Mouse (Mus musculus) stomach, postnatal 0 days (tissue): ENCODE results near the gene Islr2. TPM values are rescaled to one million over a fixed set of nuclear protein-coding genes. Genes with fewer than 3 reads are reported as not detected.

Source experiments
- ATAC-seq: fragments of 200-750 bp; cut with Nextera tagmentation; 2 replicates; pipeline ENCODE4 v1.8.0; 2017; ENCODE audit not compliant: low FRiP score, low TSS enrichment
- DNase-seq: peaks from one replicate; pipeline ENCODE4 v3.0.0-alpha.2; 2016; ENCODE audit warnings: low spot score
- H3K27ac ChIP-seq: fragments of 300-500 bp; sonication (generic); replicated peaks from 2 replicates; pipeline ENCODE4 v1.5.1; 2014; ENCODE audit warnings: mild to moderate bottlenecking, control low read depth
- H3K27me3 ChIP-seq: fragments of 300-500 bp; sonication (generic); 2 replicates; pipeline ENCODE4 v1.6.1; 2014; ENCODE audit warnings: low read length; ENCODE audit not compliant: control insufficient read depth, insufficient read depth
- H3K36me3 ChIP-seq: fragments of 300-500 bp; sonication (generic); 2 replicates; pipeline ENCODE4 v1.6.1; 2014; ENCODE audit warnings: low read length, mixed read lengths; ENCODE audit not compliant: control insufficient read depth, insufficient read depth
- H3K4me1 ChIP-seq: fragments of 300-500 bp; sonication (generic); replicated peaks from 2 replicates; pipeline ENCODE4 v1.6.1; 2014; ENCODE audit warnings: antibody characterized with exemption; ENCODE audit not compliant: control insufficient read depth, insufficient read depth
- H3K4me2 ChIP-seq: fragments of 300-500 bp; sonication (generic); replicated peaks from 2 replicates; pipeline ENCODE4 v1.6.1; 2014; ENCODE audit warnings: low read depth, mild to moderate bottlenecking, control low read depth, moderate library complexity
- H3K4me3 ChIP-seq: fragments of 300-500 bp; sonication (generic); 2 replicates; pipeline ENCODE4 v1.5.1; 2014; ENCODE audit warnings: low read depth, low read length, control low read depth
- H3K9ac ChIP-seq: fragments of 300-500 bp; sonication (generic); 2 replicates; pipeline ENCODE4 v1.6.1; 2014; ENCODE audit warnings: mild to moderate bottlenecking, low read length, control low read depth, mixed read lengths
- H3K9me3 ChIP-seq: fragments of 300-500 bp; sonication (generic); 2 replicates; pipeline ENCODE4 v1.6.1; 2016; ENCODE audit warnings: low read length; ENCODE audit not compliant: control insufficient read depth
- CTCF ChIP-seq: IDR thresholded peaks from 2 replicates; pipeline ENCODE4 v1.5.1; 2016; ENCODE audit warnings: antibody characterized with exemption, low read depth, mild to moderate bottlenecking, moderate library complexity
- EP300 ChIP-seq: optimal IDR thresholded peaks from 2 replicates; pipeline ENCODE3; 2016; ENCODE audit warnings: antibody characterized with exemption
- WGBS: fragments of 180-500 bp; shearing (Covaris S2); extraction: QIAGEN DNeasy Blood & Tissue Kit; methylation state at CpG from one replicate; pipeline ENCODE4 v1.1.7; 2014; 5-methylcytosine and 5-hydroxymethylcytosine counted together
- polyA plus RNA-seq: library from polyadenylated mRNA; unstranded; fragments of >200 nt; fragmentation: Nextera tagmentation; extraction: Ambion mirVana; gene quantifications from 2 replicates; pipeline ENCODE4 v1.2.1, GENCODE M21; 2015

Gene Islr2
- polyA plus RNA-seq, 1 experiment from 2014 or later: 0.45 TPM

DNA sequence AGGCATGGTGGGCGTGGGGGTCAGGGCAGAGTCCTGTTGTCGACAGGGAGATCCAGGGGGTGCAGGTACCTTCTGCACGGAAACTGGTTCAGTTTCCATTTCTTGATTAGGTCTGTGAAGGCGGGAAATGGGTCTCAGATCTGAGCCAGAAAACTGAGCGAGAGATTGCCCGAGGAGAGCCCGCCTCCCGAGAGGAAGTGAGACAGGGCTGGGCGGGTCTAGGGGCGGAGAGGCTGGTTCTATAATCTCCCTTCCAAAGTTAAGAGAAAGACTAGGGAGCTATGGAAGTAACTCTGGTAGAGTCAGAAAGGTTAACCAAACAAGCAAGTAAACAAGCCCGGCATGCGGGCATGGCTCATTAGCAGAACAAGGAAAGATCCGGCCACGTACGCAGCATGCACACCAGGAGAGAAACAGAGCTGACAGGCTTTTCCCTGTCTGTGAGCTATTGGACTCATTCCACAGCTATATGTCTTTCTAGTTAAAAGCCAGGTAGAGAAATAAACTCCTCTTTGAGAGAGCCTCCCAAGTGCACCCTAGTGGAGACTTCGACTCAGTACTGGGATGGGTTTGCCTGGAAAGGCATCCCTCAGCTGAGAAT, 45.6 kb upstream of the Islr2 start, which contains the start of gene Pml:
Gene Pml (minus strand): TSS at position 195 of the 601 bp plus-strand sequence.
- ATAC-seq (peak; percentile 69), DNase-seq (peak; percentile 85)
- peak within 1 kb of the TSS; percentile 94 for H3K27ac ChIP-seq
- no peaks in the 10 kb centered on the region for H3K27me3 ChIP-seq
- peak within 1 kb of the TSS; percentile 56 for H3K4me3 ChIP-seq
- H3K9me3 ChIP-seq: no peaks in the 10 kb centered on the region
- peak within 1 kb of the TSS; percentile 71 for H3K9ac ChIP-seq
- peaks cover 7% of the 10 kb centered on the region for H3K4me1 ChIP-seq
- TF ChIP-seq EP300: no peak
- TF ChIP-seq CTCF: peak; percentile 66
- under 1% methylated on average over 16 of the region's 16 CpGs for WGBS
- H3K4me2 ChIP-seq: peak within 1 kb of the TSS; percentile 80
- 0 out of 2 replicates have a peak, but pooled peaks cover 2% of the 10 kb centered on the region for H3K36me3 ChIP-seq

DNA sequence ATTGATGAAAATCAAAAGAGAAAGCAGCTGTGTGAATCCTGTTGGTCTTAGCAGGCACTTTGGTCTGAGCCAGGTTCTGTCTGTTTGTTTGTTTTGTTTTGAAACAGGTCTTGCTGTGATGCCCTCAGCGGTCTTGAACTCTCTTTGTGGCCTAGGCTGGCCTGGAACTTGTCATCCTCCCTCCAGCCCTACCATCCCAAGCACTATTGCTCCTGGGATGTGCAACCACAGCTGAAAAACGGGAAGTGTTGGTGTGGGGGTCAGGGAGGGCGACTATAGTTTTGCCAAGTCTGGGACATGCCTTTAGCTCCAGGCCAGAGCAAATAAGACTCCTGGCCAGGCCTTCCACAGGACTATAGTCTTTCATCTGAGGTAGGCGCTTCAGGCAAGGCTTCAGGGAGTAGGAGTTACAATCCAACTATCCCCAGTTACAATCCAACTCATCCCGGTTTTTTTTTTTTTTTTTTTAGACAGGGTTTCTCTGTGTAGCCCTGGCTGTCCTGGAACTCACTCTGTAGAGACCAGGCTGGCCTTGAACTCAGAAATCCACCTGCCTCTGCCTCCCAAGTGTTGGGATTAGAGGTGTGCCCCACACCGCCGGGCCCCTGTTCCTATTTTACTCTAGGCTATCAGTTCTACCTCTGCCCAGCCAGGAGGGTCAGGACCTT, 44.8 kb upstream of the Islr2 start:
- ATAC-seq (no peak), DNase-seq (no peak)
- Histone ChIP-seq H3K4me2 (peak overlapping the region; percentile 80), H3K27ac (peak overlapping the region; percentile 94), H3K27me3 (no peaks in the 10 kb centered on the region), H3K36me3 (0 out of 2 replicates have a peak, but pooled peaks cover 2% of the 10 kb centered on the region), H3K4me3 (peak overlapping the region; percentile 56), H3K9me3 (no peaks in the 10 kb centered on the region), H3K4me1 (peaks cover 7% of the 10 kb centered on the region), H3K9ac (peak overlapping the region; percentile 71)
- WGBS: 22% methylated on average over 7 of the region's 7 CpGs
- TF ChIP-seq EP300: no peak
- TF ChIP-seq CTCF: no peak

GRCm38 (mm10) chr9:58247064-58247759, 43.1 kb upstream of the Islr2 start:
- Histone ChIP-seq H3K4me1 (peaks cover 7% of the 10 kb centered on the region), H3K4me2 (peak overlapping the region; percentile 54), H3K27ac (peak overlapping the region; percentile 78), H3K4me3 (peak overlapping the region; percentile 27), H3K36me3 (0 out of 2 replicates have a peak, but pooled peaks cover 2% of the 10 kb centered on the region), H3K9me3 (no peaks in the 10 kb centered on the region), H3K27me3 (no peaks in the 10 kb centered on the region), H3K9ac (peak overlapping the region; percentile 57)
- ATAC-seq (peak; percentile 77; the same call in 1 of the 2 replicates), DNase-seq (peak; percentile 87)
- WGBS: 11% methylated on average over 25 of the region's 25 CpGs
- peak; percentile 92 for TF ChIP-seq CTCF
- no peak for TF ChIP-seq EP300

DNA sequence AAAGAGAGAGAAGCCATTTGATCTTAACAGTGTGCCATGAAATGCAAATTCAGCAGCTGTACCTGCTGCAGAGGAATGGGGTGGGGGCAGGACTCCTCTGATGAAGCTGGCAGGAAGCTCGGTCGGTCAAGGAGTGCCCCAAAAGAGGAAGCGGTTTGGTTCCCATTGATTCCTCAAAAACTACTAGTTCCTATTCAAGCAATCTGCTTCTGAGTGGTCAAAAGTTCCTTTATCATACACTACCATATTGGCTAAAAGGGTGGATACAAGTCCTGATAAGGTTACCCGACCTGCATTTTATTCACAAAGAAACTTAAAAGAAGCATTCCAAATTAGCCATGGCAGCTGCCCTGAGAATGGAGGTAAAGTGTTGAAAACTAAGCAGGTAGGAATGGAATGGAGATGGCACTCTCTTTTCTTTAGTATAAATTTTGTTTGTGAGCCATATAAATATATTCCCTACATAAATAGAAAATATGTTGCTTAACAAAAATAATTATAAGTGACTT, 42.0 kb upstream of the Islr2 start:
- Histone ChIP-seq H3K27me3 (no peaks in the 10 kb centered on the region), H3K9ac (0 out of 2 replicates have a peak overlapping the region, but pooled peaks have one; percentile 23), H3K4me1 (peaks cover 7% of the 10 kb centered on the region), H3K4me3 (no peak overlapping the region), H3K4me2 (no peak overlapping the region), H3K9me3 (no peaks in the 10 kb centered on the region), H3K27ac (no peak overlapping the region), H3K36me3 (0 out of 2 replicates have a peak, but pooled peaks cover 2% of the 10 kb centered on the region)
- TF ChIP-seq CTCF (no peak), EP300 (no peak)
- 59% methylated on average over 4 of the region's 4 CpGs for WGBS
- ATAC-seq (no peak), DNase-seq (no peak)

GRCm38 (mm10) chr9:58243696-58244095, 39.6 kb upstream of the Islr2 start:
- TF ChIP-seq EP300 (no peak), CTCF (no peak)
- no peak for DNase-seq
- Histone ChIP-seq H3K27me3 (no peaks in the 10 kb centered on the region), H3K9me3 (no peaks in the 10 kb centered on the region), H3K9ac (no peak overlapping the region), H3K27ac (no peak overlapping the region), H3K36me3 (0 out of 2 replicates have a peak, but pooled peaks cover 2% of the 10 kb centered on the region), H3K4me1 (peaks cover 7% of the 10 kb centered on the region), H3K4me3 (no peak overlapping the region), H3K4me2 (no peak overlapping the region)
- WGBS: 73% methylated on average over 6 of the region's 6 CpGs
- ATAC-seq: no peak
